In the genomic region with DNA sequence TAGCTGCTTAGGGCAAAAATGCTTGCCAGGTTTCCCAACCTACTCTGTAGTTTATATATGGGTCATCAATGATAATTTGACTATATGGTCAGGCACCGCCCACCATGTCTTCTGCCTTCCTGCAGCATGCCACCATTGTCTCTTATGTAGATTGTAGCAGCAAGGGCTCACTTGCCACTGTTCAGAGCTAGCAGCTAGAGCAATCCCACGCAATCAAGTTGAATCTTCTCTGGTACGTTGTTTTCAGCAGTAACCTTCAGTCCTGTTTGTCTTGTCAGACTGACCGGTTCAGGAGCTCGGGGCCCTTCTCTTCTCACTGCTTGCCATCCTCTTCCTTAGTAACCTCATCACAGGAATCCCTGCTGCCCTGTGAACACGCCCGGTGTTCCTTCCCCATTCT, we compare ENCODE assay signal across 23 mouse cellular contexts.
"Had no signal": no experiment of that assay in that cellular context is flagged by ENCODE, and none has a peak within 500 bp of the region (broad histone marks: within the 10 kb centered on the region; RNA-seq: fewer than 3 reads in every experiment).

No protein-coding gene starts in this region.

- ATAC-seq: lung, postnatal 0 days; midbrain, embryonic 16.5 days had no signal

- H3K27ac ChIP-seq: lung, embryonic 15.5 days; macrophage; midbrain, embryonic 10.5 days; midbrain, embryonic 12.5 days; neural tube, embryonic 13.5 days; neural tube, embryonic 15.5 days had no signal

- H3K27me3 ChIP-seq: lung, embryonic 15.5 days; megakaryocyte, embryonic 14.5 days; midbrain, embryonic 12.5 days; neural tube, embryonic 13.5 days; neural tube, embryonic 15.5 days had no signal

- H3K4me3 ChIP-seq: lung, embryonic 15.5 days; megakaryocyte, embryonic 14.5 days; midbrain, embryonic 10.5 days; midbrain, embryonic 12.5 days; myocyte; neural tube, embryonic 13.5 days; neural tube, embryonic 15.5 days had no signal

- H3K4me1 ChIP-seq: midbrain, embryonic 10.5 days; midbrain, embryonic 12.5 days; neural tube, embryonic 13.5 days had no signal

- DNase-seq: liver, postnatal 0 days; lung, adult 2 months; lung, postnatal 14 days; lung, postnatal 36 days; midbrain, embryonic 14.5 days; retina, postnatal 1 day; right cerebral cortex, adult 18-20 months; right cerebral cortex, postnatal 25 days; right cerebral cortex, postnatal 4 days; spleen, adult 18-20 months; thymus, adult 18-20 months; thymus, postnatal 14 days; thymus, postnatal 36 days had no signal
